Mouse (Mus musculus) MN1 (cell line): ENCODE results near the gene Usp25.

Experiments used
- DNase-seq: peaks from one replicate; pipeline ENCODE4 v3.0.0-alpha.2; 2016; ENCODE audit warnings: low spot score

Gene Usp25

DNA sequence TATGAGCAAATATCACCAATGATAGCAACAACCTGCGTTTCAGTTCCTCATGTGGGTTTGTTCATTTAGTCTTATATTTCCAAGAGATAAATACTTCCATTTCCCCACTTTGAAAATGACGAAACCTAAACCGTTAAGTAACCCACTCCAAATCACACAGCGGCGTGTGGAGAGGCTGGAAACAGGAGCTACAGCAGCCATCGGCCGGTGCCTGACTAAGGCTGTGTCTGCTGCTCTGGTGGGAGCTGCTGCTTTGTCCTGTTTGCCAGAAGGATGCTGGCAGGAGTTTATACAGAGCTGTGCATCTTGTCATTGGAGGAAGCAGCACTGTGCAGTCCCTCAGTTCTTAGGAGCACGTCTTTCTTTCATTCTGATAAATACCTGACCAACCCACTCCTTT is 21.2 kb downstream of the Usp25 start:
- DNase-seq = no peak

DNA sequence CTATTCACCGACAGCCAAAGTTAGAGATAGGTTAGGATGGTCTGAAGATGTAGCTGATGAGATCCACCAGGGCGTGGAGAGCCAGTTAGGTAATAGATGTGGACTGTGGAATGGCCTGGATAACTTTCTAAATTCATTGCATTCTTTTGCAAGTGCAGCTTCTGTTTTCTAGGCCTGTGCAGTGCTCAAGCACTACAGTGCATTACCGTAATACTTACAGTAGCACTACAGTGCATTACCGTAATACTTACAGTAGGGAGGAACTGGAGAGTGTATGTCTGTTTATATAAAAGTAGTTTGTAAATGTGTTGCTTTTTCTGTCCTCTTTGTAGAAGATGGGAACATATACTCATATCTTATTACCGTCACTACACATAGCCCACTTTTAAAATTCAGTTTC is 28.1 kb downstream of the Usp25 start:
- no peak for DNase-seq

- no peak for DNase-seq
Measured at GRCm38 (mm10) chr16:77043499-77043898, 30.0 kb downstream of the Usp25 start.

DNA sequence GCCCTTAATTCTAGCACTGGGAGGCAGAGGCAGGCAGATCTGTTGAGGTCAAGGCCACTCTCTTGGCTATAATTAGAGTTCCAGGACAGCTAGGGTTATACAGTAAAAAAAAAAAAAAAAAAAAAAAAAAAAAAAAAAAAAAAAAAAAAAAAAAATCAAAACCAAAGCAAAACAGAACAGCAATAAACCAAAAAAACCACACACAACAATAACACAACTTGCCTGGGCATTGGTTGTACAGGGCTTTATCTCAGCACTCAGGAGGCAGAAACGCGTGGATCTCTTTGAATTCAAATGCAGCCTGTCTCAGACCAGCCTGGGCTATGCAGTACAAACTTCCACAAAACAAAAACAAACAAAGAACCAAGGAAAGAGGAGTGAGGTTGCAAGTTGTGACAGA is 40.7 kb downstream of the Usp25 start:
- DNase-seq = no peak

GRCm38 (mm10) chr16:77055519-77056159 is 42.1 kb downstream of the Usp25 start:
- no peak for DNase-seq

DNA sequence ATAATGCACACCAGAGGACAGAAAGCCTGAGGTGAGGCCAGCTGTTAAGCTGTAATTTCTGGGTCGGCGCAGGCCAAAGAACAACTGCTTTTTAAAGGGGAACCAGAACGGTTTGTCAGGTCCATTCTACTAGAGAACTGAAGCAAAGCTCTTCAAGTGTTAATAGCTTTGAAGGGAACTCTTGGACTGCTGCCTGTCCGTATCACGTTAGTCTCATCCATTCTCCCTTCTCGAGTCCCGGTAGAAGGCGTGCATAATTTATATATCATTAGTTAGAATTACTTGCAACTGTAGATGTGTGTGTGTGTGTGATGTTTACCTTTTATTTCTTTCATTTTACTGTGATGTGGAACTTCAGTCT is 42.6 kb downstream of the Usp25 start:
- no peak for DNase-seq

DNA sequence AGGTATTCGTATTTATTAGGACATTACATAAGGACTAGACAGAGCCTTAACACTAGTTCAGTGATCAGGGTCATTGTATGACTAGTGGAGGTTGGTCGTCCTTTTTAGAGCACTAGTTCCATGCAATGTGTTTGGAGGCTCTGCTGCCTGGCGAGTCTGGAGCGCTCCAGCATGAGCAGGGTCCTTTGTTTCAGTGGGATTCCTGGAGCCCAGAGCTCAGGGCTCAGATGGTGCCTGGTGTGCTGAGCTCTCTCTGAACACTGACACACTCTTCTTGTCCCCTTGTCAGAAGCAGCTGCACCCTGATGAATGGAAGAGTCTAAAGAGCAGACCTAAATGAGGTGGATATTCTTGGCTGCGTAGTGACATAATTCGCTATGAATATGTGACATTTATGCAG is 45.1 kb downstream of the Usp25 start:
- DNase-seq = no peak

DNA sequence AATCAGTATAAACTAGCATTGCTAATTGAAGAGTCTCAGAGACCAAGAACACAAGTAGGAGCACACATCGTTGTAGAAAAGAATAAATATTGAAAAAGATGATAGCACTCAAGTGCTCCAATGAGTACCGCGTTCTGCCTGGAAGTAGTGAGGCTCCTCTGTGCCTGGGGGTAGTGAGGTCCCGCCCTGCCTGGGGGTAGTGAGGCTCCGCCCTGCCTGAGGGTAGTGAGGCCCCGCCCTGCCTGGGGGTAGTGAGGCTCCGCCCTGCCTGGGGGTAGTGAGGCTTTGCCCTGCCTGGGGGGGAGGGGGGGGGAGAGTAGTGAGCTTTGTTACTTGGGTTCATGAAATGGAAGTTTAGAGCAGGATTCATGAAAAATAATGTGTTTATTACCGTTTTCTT is 46.7 kb downstream of the Usp25 start:
- no peak for DNase-seq

DNA sequence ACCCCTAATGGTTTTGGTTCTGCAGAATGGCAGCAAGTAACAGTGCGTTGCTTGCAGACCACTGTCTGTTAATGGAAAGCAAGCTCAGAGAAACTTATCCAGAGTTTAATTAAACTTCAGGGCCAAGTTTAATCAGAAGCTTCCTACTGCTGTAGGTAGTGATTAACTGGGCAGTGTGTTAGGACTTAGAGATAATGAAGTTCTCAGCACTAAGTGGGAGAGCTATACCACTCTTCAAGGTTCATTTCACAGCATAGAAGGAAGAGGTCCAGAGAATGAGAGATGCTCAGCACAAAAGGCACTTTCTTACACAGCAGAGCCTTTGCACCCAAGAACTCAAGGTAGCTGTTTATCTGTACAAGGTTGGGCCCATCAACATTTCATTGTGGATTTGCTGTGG is 50.4 kb downstream of the Usp25 start:
- no peak for DNase-seq

- no peak for DNase-seq
Measured at GRCm38 (mm10) chr16:77076954-77077735, 63.6 kb downstream of the Usp25 start.

DNA sequence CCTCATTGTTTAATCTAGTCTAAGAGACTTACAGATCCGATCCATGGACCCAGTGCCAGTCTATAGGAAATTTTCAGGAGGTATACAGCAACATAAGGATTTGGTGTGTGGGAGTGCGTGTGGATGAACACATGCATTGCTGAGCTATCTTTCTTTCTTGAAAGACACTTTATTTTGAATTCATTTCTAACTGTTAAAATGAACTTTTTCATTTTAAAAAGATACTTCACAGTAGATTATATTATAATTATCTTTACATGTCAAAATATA is 64.2 kb downstream of the Usp25 start:
- no peak for DNase-seq

GRCm38 (mm10) chr16:77084071-77084470 is 70.6 kb downstream of the Usp25 start:
- no peak for DNase-seq

DNA sequence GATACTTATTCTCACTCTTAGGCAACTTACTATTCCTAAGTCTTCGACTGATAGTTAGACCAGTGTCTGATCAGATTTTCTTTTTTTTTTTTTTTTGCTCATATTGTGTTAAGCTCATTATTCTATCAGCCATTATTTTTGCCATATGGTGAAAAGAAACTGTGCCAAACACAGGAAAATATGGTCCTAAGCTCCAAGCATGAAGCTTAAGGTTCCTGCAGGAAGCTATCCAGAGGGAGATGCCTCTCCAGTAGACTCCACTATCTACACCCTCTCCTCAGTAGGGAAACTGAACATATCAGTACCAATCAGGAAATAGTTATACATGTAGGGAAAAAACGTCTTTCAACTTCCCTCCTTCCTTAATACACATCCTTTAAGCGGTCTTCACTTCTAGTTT is 76.3 kb downstream of the Usp25 start:
- DNase-seq = no peak

GRCm38 (mm10) chr16:77093526-77093925 is 80.0 kb downstream of the Usp25 start:
- no peak for DNase-seq

- DNase-seq = no peak
Measured at GRCm38 (mm10) chr16:77095017-77095551, 81.6 kb downstream of the Usp25 start.

GRCm38 (mm10) chr16:77099018-77099869 is 85.7 kb downstream of the Usp25 start:
- no peak for DNase-seq

- no peak for DNase-seq
Measured at GRCm38 (mm10) chr16:77103637-77104264, 90.2 kb downstream of the Usp25 start.

DNA sequence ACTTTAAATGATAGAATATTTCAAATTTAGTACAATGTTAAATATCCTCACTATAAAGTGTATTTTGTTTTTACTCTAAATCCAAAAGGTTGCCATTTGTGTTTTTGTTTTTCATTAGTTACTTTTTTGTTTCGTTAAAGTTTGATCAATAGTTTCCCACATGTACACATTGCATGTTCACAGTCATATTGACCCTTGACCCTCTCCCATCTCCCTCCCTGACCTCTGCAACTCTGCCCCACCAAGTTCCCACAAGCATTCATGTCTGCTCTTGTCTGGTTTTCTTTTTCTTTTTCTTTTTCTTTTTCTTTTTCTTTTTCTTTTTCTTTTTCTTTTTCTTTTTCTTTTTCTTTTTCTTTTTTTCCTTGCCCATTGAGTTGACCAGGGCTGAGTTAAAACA is 97.8 kb downstream of the Usp25 start:
- no peak for DNase-seq

DNA sequence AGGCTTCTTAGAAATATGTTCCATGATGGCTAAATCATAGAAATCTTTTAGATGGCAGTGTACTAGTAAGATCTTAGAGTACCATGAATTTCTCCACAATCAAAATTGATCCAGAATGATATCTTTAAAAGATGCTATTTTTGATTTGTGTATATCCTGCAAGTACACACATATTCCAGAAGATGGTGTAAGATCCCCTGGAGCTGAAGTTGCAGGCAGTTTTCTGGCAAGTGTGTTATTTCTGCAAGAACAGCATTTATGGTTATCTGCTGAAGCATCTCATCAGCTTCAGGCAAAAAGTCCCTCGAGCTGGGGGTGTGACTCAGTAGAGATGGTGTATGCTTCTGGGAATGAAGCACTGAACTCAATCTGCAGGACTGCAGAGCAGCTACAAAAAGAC is 112.4 kb downstream of the Usp25 start:
- DNase-seq = no peak

GRCm38 (mm10) chr16:77128683-77129082 is 115.2 kb downstream of the Usp25 start:
- DNase-seq = no peak

DNA sequence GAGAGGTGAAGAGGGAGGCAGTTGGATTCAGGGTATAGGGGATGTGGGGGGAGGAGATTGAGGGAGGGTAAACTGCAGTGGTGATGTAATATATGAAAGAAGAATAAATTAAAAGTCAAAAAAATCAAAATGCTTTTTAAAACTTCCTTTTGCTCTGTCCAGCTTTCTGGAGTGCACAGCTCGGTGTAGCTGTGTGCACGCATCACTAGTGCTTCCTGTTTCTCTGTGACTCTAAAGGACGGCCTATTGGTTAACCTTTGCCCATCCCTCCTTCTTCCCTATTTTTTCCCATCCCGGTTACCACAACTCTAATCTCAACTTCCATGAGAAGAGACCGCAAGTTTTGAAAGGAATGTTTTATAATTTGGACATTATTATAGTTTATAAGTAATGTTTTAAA is 119.5 kb downstream of the Usp25 start:
- DNase-seq = no peak

- DNase-seq = no peak
Measured at GRCm38 (mm10) chr16:77140651-77141050, 127.1 kb downstream of the Usp25 start.

GRCm38 (mm10) chr16:77146801-77147200 is 133.3 kb downstream of the Usp25 start:
- no peak for DNase-seq
